Mouse (Mus musculus) spleen, adult 2 months (tissue): ENCODE measurements around the gene Vangl2. TPM values are rescaled to one million over a fixed set of nuclear protein-coding genes. Genes with fewer than 3 reads are reported as not detected.

Experiments
- DNase-seq, 2 experiments: peaks; one replicate each; pipeline versions ENCODE4 v3.0.0 to v3.0.0-alpha.2; 2012 to 2021; ENCODE audit warnings: low spot score in 2 of 2, low read depth in 1 of 2
- H3K27ac ChIP-seq: fragments of 200-500 bp; 2 replicates; pipeline ENCODE4 v1.5.1; 2012; ENCODE audit warnings: low read length, inconsistent platforms; ENCODE audit not compliant: insufficient read depth
- H3K27me3 ChIP-seq: fragments of 200-500 bp; 2 replicates; pipeline ENCODE4 v1.6.1; 2012; ENCODE audit warnings: mild to moderate bottlenecking, moderate library complexity, low read length, inconsistent platforms; ENCODE audit not compliant: control insufficient read depth, insufficient read depth
- H3K36me3 ChIP-seq: fragments of 200-500 bp; 2 replicates; pipeline ENCODE4 v1.6.1; 2012; ENCODE audit warnings: mild to moderate bottlenecking, low read length, inconsistent platforms; ENCODE audit not compliant: control insufficient read depth, insufficient read depth
- H3K4me1 ChIP-seq: fragments of 200-500 bp; 2 replicates; pipeline ENCODE4 v1.6.1; 2011; ENCODE audit warnings: inconsistent platforms; ENCODE audit not compliant: control insufficient read depth, insufficient read depth, insufficient read length
- H3K4me3 ChIP-seq: fragments of 200-500 bp; 2 replicates; pipeline ENCODE4 v1.5.1; 2011; ENCODE audit warnings: mild to moderate bottlenecking, inconsistent platforms; ENCODE audit not compliant: insufficient read depth, insufficient read length; ENCODE audit errors: extremely low read depth
- CTCF ChIP-seq: fragments of 200-500 bp; IDR thresholded peaks from 2 replicates; pipeline ENCODE4 v1.5.1; 2011; ENCODE audit warnings: mild to moderate bottlenecking, inconsistent platforms; ENCODE audit not compliant: insufficient read depth, insufficient read length, insufficient replicate concordance; ENCODE audit errors: extremely low read depth
- POLR2A ChIP-seq: fragments of 200-500 bp; IDR thresholded peaks from 2 replicates; pipeline ENCODE4 v1.6.1; 2011; ENCODE audit warnings: low read depth, low read length, inconsistent platforms
- WGBS: fragments of 180-500 bp; shearing (Covaris S2); methylation state at CpG from one replicate; pipeline ENCODE4 v1.1.7; 2018; 5-methylcytosine and 5-hydroxymethylcytosine counted together
- polyA plus RNA-seq: library from polyadenylated mRNA; depleted of rRNA; stranded (reverse); fragments of >200 nt; gene quantifications from 2 replicates; pipeline ENCODE4 v1.2.3, GENCODE M21; 2012

The Vangl2 gene
- polyA plus RNA-seq, 1 experiment, result 3.7 TPM

- TF ChIP-seq POLR2A (no peak), CTCF (no peak)
- no peak overlapping the region for H3K27ac ChIP-seq
- H3K27me3 ChIP-seq, result no peaks in the 10 kb centered on the region
- no peaks in the 10 kb centered on the region for H3K36me3 ChIP-seq
- H3K4me1 ChIP-seq, result peaks cover 13% of the 10 kb centered on the region; the same call in 1 of the 2 replicates
- H3K4me3 ChIP-seq, result no peak overlapping the region
- no peak for DNase-seq
- 43% methylated on average over 9 of the region's 9 CpGs for WGBS
Observed at GRCm38 (mm10) chr1:172015312-172015939, 12.8 kb downstream of the Vangl2 start.

GRCm38 (mm10) chr1:172014771-172015170 lies 13.5 kb downstream of the Vangl2 start:
- WGBS, result 95% methylated on average over 9 of the region's 9 CpGs
- TF ChIP-seq POLR2A (no peak), CTCF (no peak)
- Histone ChIP-seq H3K27ac (no peak overlapping the region), H3K4me3 (no peak overlapping the region), H3K36me3 (no peaks in the 10 kb centered on the region), H3K4me1 (peaks cover 11% of the 10 kb centered on the region; the same call in 1 of the 2 replicates), H3K27me3 (no peaks in the 10 kb centered on the region)
- no peak for DNase-seq

- TF ChIP-seq CTCF (peak; percentile 52; the same call in 1 of the 2 replicates), POLR2A (no peak)
- H3K27ac ChIP-seq, result no peak overlapping the region
- 42% methylated on average over 5 of the region's 5 CpGs for WGBS
Observed at GRCm38 (mm10) chr1:172012030-172012429, 16.2 kb downstream of the Vangl2 start.

GRCm38 (mm10) chr1:172010042-172010824 lies 18.0 kb downstream of the Vangl2 start:
- no peak for DNase-seq
- 89% methylated on average over 20 of the region's 20 CpGs for WGBS
- H3K27me3 ChIP-seq, result no peaks in the 10 kb centered on the region
- H3K36me3 ChIP-seq, result 0 out of 2 replicates have a peak, but pooled peaks cover 1% of the 10 kb centered on the region
- TF ChIP-seq POLR2A (no peak), CTCF (no peak)
- H3K27ac ChIP-seq, result no peak overlapping the region
- H3K4me3 ChIP-seq, result no peak overlapping the region
- 0 out of 2 replicates have a peak, but pooled peaks cover 3% of the 10 kb centered on the region for H3K4me1 ChIP-seq

More at GRCm38 (mm10) chr1:172012030-172012429, 16.2 kb downstream of the Vangl2 start:
- peaks cover 8% of the 10 kb centered on the region; the same call in 1 of the 2 replicates for H3K4me1 ChIP-seq
- no peak overlapping the region for H3K4me3 ChIP-seq
- peak in 1 of 2 experiments; percentile 46 for DNase-seq
- 0 out of 2 replicates have a peak, but pooled peaks cover 1% of the 10 kb centered on the region for H3K36me3 ChIP-seq
- no peaks in the 10 kb centered on the region for H3K27me3 ChIP-seq

- Histone ChIP-seq H3K4me3 (no peak overlapping the region), H3K27me3 (no peaks in the 10 kb centered on the region), H3K36me3 (0 out of 2 replicates have a peak, but pooled peaks cover 1% of the 10 kb centered on the region), H3K4me1 (no peaks in the 10 kb centered on the region), H3K27ac (no peak overlapping the region)
- TF ChIP-seq CTCF (no peak), POLR2A (no peak)
- no peak for DNase-seq
- WGBS, result 97% methylated on average over 21 of the region's 21 CpGs
Observed at GRCm38 (mm10) chr1:172009406-172009805, 18.8 kb downstream of the Vangl2 start.

GRCm38 (mm10) chr1:172008351-172008750 lies 19.9 kb downstream of the Vangl2 start:
- H3K4me3 ChIP-seq, result no peak overlapping the region
- H3K4me1 ChIP-seq, result no peaks in the 10 kb centered on the region
- TF ChIP-seq POLR2A (no peak), CTCF (no peak)
- no peak overlapping the region for H3K27ac ChIP-seq
- H3K27me3 ChIP-seq, result no peaks in the 10 kb centered on the region
- 0 out of 2 replicates have a peak, but pooled peaks cover 1% of the 10 kb centered on the region for H3K36me3 ChIP-seq
- DNase-seq, result no peak
- 96% methylated on average over 9 of the region's 9 CpGs for WGBS

GRCm38 (mm10) chr1:172007761-172008160 lies 20.5 kb downstream of the Vangl2 start:
- Histone ChIP-seq H3K27ac (no peak overlapping the region), H3K36me3 (0 out of 2 replicates have a peak, but pooled peaks cover 1% of the 10 kb centered on the region), H3K27me3 (no peaks in the 10 kb centered on the region), H3K4me1 (no peaks in the 10 kb centered on the region), H3K4me3 (no peak overlapping the region)
- WGBS, result 91% methylated on average over 21 of the region's 21 CpGs
- no peak for TF ChIP-seq CTCF
- TF ChIP-seq POLR2A, result no peak
- no peak for DNase-seq
